In genomic region chr5:113633037-113633714, GRCm38 (mm10) we compare ENCODE assay signal across 11 mouse cellular contexts. TPM values are rescaled to one million over a fixed set of nuclear protein-coding genes. Genes with fewer than 3 reads are reported as not detected.
DNase-seq lines count a peak whose midpoint lies in the region; ATAC-seq and TF ChIP-seq lines count a peak whose summit lies in the region.
"Had no signal": no experiment of that assay in that cellular context is flagged by ENCODE, and none has a peak within 500 bp of the region (broad histone marks: within the 10 kb centered on the region; RNA-seq: fewer than 3 reads in every experiment).

No protein-coding gene starts in this region.

- DNase-seq in gastrocnemius, postnatal 25 days: peak; percentile 52
- no peak for DNase-seq in gastrocnemius, postnatal 14 days
- peak; percentile 26 for DNase-seq in 3T3-L1 (ENCODE audit: low read depth, low spot score)
- DNase-seq in lung, embryonic 14.5 days: peak; percentile 83
- no peak for DNase-seq in ovary, adult 18-20 months (ENCODE audit: low spot score)
- no peak for DNase-seq in liver, embryonic 11.5 days (ENCODE audit: low spot score)
- DNase-seq: cerebellum, adult 8-10 months; right cerebral cortex, postnatal 14 days had no signal

- H3K27ac ChIP-seq in kidney, embryonic 15.5 days: peak overlapping the region; percentile 49
- peak overlapping the region; percentile 68; the same call in 1 of the 2 replicates for H3K27ac ChIP-seq in lung, embryonic 14.5 days (ENCODE audit: low read depth)
- H3K27ac ChIP-seq in liver, embryonic 11.5 days (ENCODE audit: low read depth, low read length): no peak overlapping the region; the same call in 1 of the 2 replicates
- H3K27ac ChIP-seq: macrophage had no signal

- no peak for TF ChIP-seq CTCF in lung, embryonic 14.5 days (IDR thresholded peaks at IDR 0.05; ENCODE audit: low read depth)

- WGBS in kidney, embryonic 15.5 days: 9% methylated on average over 9 of the region's 9 CpGs
- 18% methylated on average over 9 of the region's 9 CpGs for WGBS in lung, embryonic 14.5 days
- 48% methylated on average over 9 of the region's 9 CpGs for WGBS in liver, embryonic 11.5 days

- H3K27me3 ChIP-seq in kidney, embryonic 15.5 days: no peaks in the 10 kb centered on the region
- no peaks in the 10 kb centered on the region for H3K27me3 ChIP-seq in lung, embryonic 14.5 days (ENCODE audit: insufficient read depth, low read length)
- no peaks in the 10 kb centered on the region for H3K27me3 ChIP-seq in liver, embryonic 11.5 days (replicated peaks; ENCODE audit: control insufficient read depth, insufficient read depth, low read length)

- 0 out of 2 replicates have a peak overlapping the region, but pooled peaks have one; percentile 7 for H3K4me2 ChIP-seq in kidney, embryonic 15.5 days
- H3K4me2 ChIP-seq in lung, embryonic 14.5 days: peak overlapping the region; percentile 36
- H3K4me2 ChIP-seq in liver, embryonic 11.5 days: no peak overlapping the region

- H3K4me1 ChIP-seq in kidney, embryonic 15.5 days: peaks cover 79% of the 10 kb centered on the region
- peaks cover 47% of the 10 kb centered on the region for H3K4me1 ChIP-seq in lung, embryonic 14.5 days (ENCODE audit: insufficient read depth)
- peaks cover 2% of the 10 kb centered on the region for H3K4me1 ChIP-seq in liver, embryonic 11.5 days (replicated peaks; ENCODE audit: control insufficient read depth, insufficient read depth, low read length)

- no peak overlapping the region for H3K9ac ChIP-seq in kidney, embryonic 15.5 days
- no peak overlapping the region for H3K9ac ChIP-seq in lung, embryonic 14.5 days
- no peak overlapping the region for H3K9ac ChIP-seq in liver, embryonic 11.5 days (ENCODE audit: low read depth, low read length)

- no peak overlapping the region for H3K4me3 ChIP-seq in kidney, embryonic 15.5 days (replicated peaks)
- no peak overlapping the region for H3K4me3 ChIP-seq in lung, embryonic 14.5 days (ENCODE audit: low read depth, low read length)
- H3K4me3 ChIP-seq in liver, embryonic 11.5 days (ENCODE audit: low read depth, low read length): no peak overlapping the region

- H3K9me3 ChIP-seq in kidney, embryonic 15.5 days (replicated peaks): no peaks in the 10 kb centered on the region
- no peaks in the 10 kb centered on the region for H3K9me3 ChIP-seq in lung, embryonic 14.5 days (ENCODE audit: low read depth, low read length)
- no peaks in the 10 kb centered on the region for H3K9me3 ChIP-seq in liver, embryonic 11.5 days (ENCODE audit: control insufficient read depth, low read length)

- H3K36me3 ChIP-seq in kidney, embryonic 15.5 days: no peaks in the 10 kb centered on the region
- no peaks in the 10 kb centered on the region for H3K36me3 ChIP-seq in lung, embryonic 14.5 days (ENCODE audit: insufficient read depth)
- no peaks in the 10 kb centered on the region for H3K36me3 ChIP-seq in liver, embryonic 11.5 days (ENCODE audit: control insufficient read depth, insufficient read depth, low read length)

- intact Hi-C loops in gastrocnemius, postnatal 14 days (cut with DNase I; ENCODE audit: low total_unique reads): no loop called here

- no peak for ATAC-seq in kidney, embryonic 15.5 days (replicated peaks; ENCODE audit: low FRiP score)
- peak; percentile 77 for ATAC-seq in lung, embryonic 14.5 days (ENCODE audit: insufficient read depth)
- no peak for ATAC-seq in megakaryocyte, adult 5-6 weeks (ENCODE audit: poor library complexity, severe bottlenecking)
- ATAC-seq in liver, embryonic 11.5 days (replicated peaks; ENCODE audit: low FRiP score): no peak

RNA-seq across cellular contexts. Expression of gene Cmklr1, which starts 17.1 kb away (rescaled TPM):
- total RNA-seq in gastrocnemius, postnatal 25 days (2021): 10 to 100 TPM; 14.6 to 15.4 TPM
- 10 to 100 TPM; 14.6 to 14.8 TPM for total RNA-seq in gastrocnemius, postnatal 14 days (2021)
- 5.0 and 6.0 TPM in 2 replicates for polyA plus RNA-seq in kidney, embryonic 15.5 days (2015; fragmentation: Nextera tagmentation; extraction: Ambion mirVana)
- 8.3 and 11.1 TPM in 2 replicates for polyA plus RNA-seq in lung, embryonic 14.5 days (2014; fragmentation: Nextera tagmentation; extraction: Ambion mirVana)
- 1.9 and 2.1 TPM in 2 replicates for total RNA-seq in megakaryocyte, adult 5-6 weeks (2015)
- 0.41 and 2.2 TPM in 2 replicates for total RNA-seq in megakaryocyte, adult 5-6 weeks (2017)
- 2.5 and 2.6 TPM in 2 replicates for polyA plus RNA-seq in liver, embryonic 11.5 days (2014; fragmentation: Nextera tagmentation; extraction: Ambion mirVana)

Comparison
In these comparisons a context has a peak if more than half of its experiments do, and no peak if none do; other contexts are left out.
1. DNase-seq: peak in gastrocnemius, postnatal 25 days (single experiment), 3T3-L1 (single experiment) and lung, embryonic 14.5 days (single experiment); none in gastrocnemius, postnatal 14 days (single experiment), ovary, adult 18-20 months (single experiment) and liver, embryonic 11.5 days (single experiment).
2. RNA of gene Cmklr1, which starts 17.1 kb away (total RNA-seq): 14.6 to 15.4 TPM in gastrocnemius, postnatal 25 days and 14.6 to 14.8 TPM in gastrocnemius, postnatal 14 days; 0.41 to 2.2 TPM in megakaryocyte, adult 5-6 weeks; every median in the first group is over 4 times any median in the second.